Comparison of ENCODE assay signal across 14 mouse cellular contexts in genomic region chr17:73246036-73246435, GRCm38 (mm10).
"Had no signal": no experiment of that assay in that cellular context is flagged by ENCODE, and none has a peak within 500 bp of the region (broad histone marks: within the 10 kb centered on the region; RNA-seq: fewer than 3 reads in every experiment).

No protein-coding gene starts in this region.

- H3K27ac ChIP-seq: limb, embryonic 13.5 days; liver, embryonic 15.5 days; midbrain, embryonic 10.5 days; neural tube, embryonic 12.5 days; stomach, embryonic 15.5 days had no signal

- H3K9ac ChIP-seq: limb, embryonic 13.5 days; liver, embryonic 15.5 days; lung, embryonic 14.5 days; neural tube, embryonic 12.5 days; stomach, embryonic 15.5 days had no signal

- DNase-seq: kidney, postnatal 25 days; layer of hippocampus, adult 9-11 months; layer of hippocampus, postnatal 36 days; lung, embryonic 14.5 days; lung, postnatal 10 days; lung, postnatal 4 days; midbrain, embryonic 14.5 days; thymus, adult 2 months; thymus, postnatal 25 days had no signal

- H3K4me3 ChIP-seq: limb, embryonic 13.5 days; liver, embryonic 15.5 days; midbrain, embryonic 10.5 days; neural tube, embryonic 12.5 days; stomach, embryonic 15.5 days had no signal

- H3K36me3 ChIP-seq: limb, embryonic 13.5 days; liver, embryonic 15.5 days; midbrain, embryonic 10.5 days; neural tube, embryonic 12.5 days; stomach, embryonic 15.5 days had no signal

- H3K27me3 ChIP-seq: limb, embryonic 13.5 days; liver, embryonic 15.5 days; neural tube, embryonic 12.5 days; stomach, embryonic 15.5 days had no signal

- H3K9me3 ChIP-seq: limb, embryonic 13.5 days; liver, embryonic 15.5 days; midbrain, embryonic 10.5 days; neural tube, embryonic 12.5 days; stomach, embryonic 15.5 days had no signal

- H3K4me1 ChIP-seq: neural tube, embryonic 12.5 days; stomach, embryonic 15.5 days had no signal

- H3K4me2 ChIP-seq: limb, embryonic 13.5 days; liver, embryonic 15.5 days; lung, embryonic 14.5 days; neural tube, embryonic 12.5 days; stomach, embryonic 15.5 days had no signal
